Mouse (Mus musculus) spleen, adult 2 months (tissue): Measurements from ENCODE around the gene AW822073. TPM values are rescaled to one million over a fixed set of nuclear protein-coding genes. Genes with fewer than 3 reads are reported as not detected.

ENCODE experiments used
- DNase-seq, 2 experiments: peaks; one replicate each; pipeline versions ENCODE4 v3.0.0 to v3.0.0-alpha.2; 2012 to 2021; ENCODE audit warnings: low spot score in 2 of 2, low read depth in 1 of 2
- H3K27ac ChIP-seq: fragments of 200-500 bp; 2 replicates; pipeline ENCODE4 v1.5.1; 2012; ENCODE audit warnings: low read length, inconsistent platforms; ENCODE audit not compliant: insufficient read depth
- H3K27me3 ChIP-seq: fragments of 200-500 bp; 2 replicates; pipeline ENCODE4 v1.6.1; 2012; ENCODE audit warnings: mild to moderate bottlenecking, moderate library complexity, low read length, inconsistent platforms; ENCODE audit not compliant: control insufficient read depth, insufficient read depth
- H3K36me3 ChIP-seq: fragments of 200-500 bp; 2 replicates; pipeline ENCODE4 v1.6.1; 2012; ENCODE audit warnings: mild to moderate bottlenecking, low read length, inconsistent platforms; ENCODE audit not compliant: control insufficient read depth, insufficient read depth
- H3K4me1 ChIP-seq: fragments of 200-500 bp; 2 replicates; pipeline ENCODE4 v1.6.1; 2011; ENCODE audit warnings: inconsistent platforms; ENCODE audit not compliant: control insufficient read depth, insufficient read depth, insufficient read length
- H3K4me3 ChIP-seq: fragments of 200-500 bp; 2 replicates; pipeline ENCODE4 v1.5.1; 2011; ENCODE audit warnings: mild to moderate bottlenecking, inconsistent platforms; ENCODE audit not compliant: insufficient read depth, insufficient read length; ENCODE audit errors: extremely low read depth
- CTCF ChIP-seq: fragments of 200-500 bp; IDR thresholded peaks from 2 replicates; pipeline ENCODE4 v1.5.1; 2011; ENCODE audit warnings: mild to moderate bottlenecking, inconsistent platforms; ENCODE audit not compliant: insufficient read depth, insufficient read length, insufficient replicate concordance; ENCODE audit errors: extremely low read depth
- POLR2A ChIP-seq: fragments of 200-500 bp; IDR thresholded peaks from 2 replicates; pipeline ENCODE4 v1.6.1; 2011; ENCODE audit warnings: low read depth, low read length, inconsistent platforms
- WGBS: fragments of 180-500 bp; shearing (Covaris S2); methylation state at CpG from one replicate; pipeline ENCODE4 v1.1.7; 2018; 5-methylcytosine and 5-hydroxymethylcytosine counted together
- polyA plus RNA-seq: library from polyadenylated mRNA; depleted of rRNA; stranded (reverse); fragments of >200 nt; gene quantifications from 2 replicates; pipeline ENCODE4 v1.2.3, GENCODE M21; 2012

The AW822073 gene
- polyA plus RNA-seq, 1 experiment = not detected

- Histone ChIP-seq H3K27ac (no peak overlapping the region), H3K36me3 (no peaks in the 10 kb centered on the region), H3K4me3 (no peak overlapping the region), H3K27me3 (no peaks in the 10 kb centered on the region; the same call in 1 of the 2 replicates), H3K4me1 (no peaks in the 10 kb centered on the region)
- no peak for TF ChIP-seq POLR2A
- no peak for TF ChIP-seq CTCF
- no peak for DNase-seq
Measured at GRCm38 (mm10) chr10:58214497-58214896, 10.2 kb downstream of the AW822073 start.

- Histone ChIP-seq H3K4me3 (no peak overlapping the region), H3K36me3 (no peaks in the 10 kb centered on the region), H3K27ac (no peak overlapping the region), H3K4me1 (no peaks in the 10 kb centered on the region), H3K27me3 (no peaks in the 10 kb centered on the region; the same call in 1 of the 2 replicates)
- TF ChIP-seq CTCF = no peak
- TF ChIP-seq POLR2A = no peak
- WGBS = 76% methylated on average over 7 of the region's 7 CpGs
- no peak for DNase-seq
Measured at GRCm38 (mm10) chr10:58212230-58212629, 12.5 kb downstream of the AW822073 start.

GRCm38 (mm10) chr10:58211213-58211612 lies 13.5 kb downstream of the AW822073 start:
- Histone ChIP-seq H3K4me1 (no peaks in the 10 kb centered on the region), H3K4me3 (no peak overlapping the region), H3K27me3 (no peaks in the 10 kb centered on the region; the same call in 1 of the 2 replicates), H3K36me3 (no peaks in the 10 kb centered on the region), H3K27ac (no peak overlapping the region)
- no peak for DNase-seq
- TF ChIP-seq CTCF (no peak), POLR2A (no peak)
- 93% methylated on average over 2 of the region's 2 CpGs for WGBS

- Histone ChIP-seq H3K36me3 (no peaks in the 10 kb centered on the region), H3K27ac (no peak overlapping the region), H3K4me1 (no peaks in the 10 kb centered on the region), H3K27me3 (no peaks in the 10 kb centered on the region; the same call in 1 of the 2 replicates), H3K4me3 (no peak overlapping the region)
- no peak for DNase-seq
- 67% methylated on average over 1 of the region's 1 CpGs for WGBS
- no peak for TF ChIP-seq POLR2A
- no peak for TF ChIP-seq CTCF
Measured at GRCm38 (mm10) chr10:58210514-58210913, 14.2 kb downstream of the AW822073 start.

- Histone ChIP-seq H3K36me3 (no peaks in the 10 kb centered on the region), H3K4me3 (no peak overlapping the region), H3K4me1 (no peaks in the 10 kb centered on the region), H3K27ac (no peak overlapping the region), H3K27me3 (no peaks in the 10 kb centered on the region)
- DNase-seq = no peak
- TF ChIP-seq POLR2A (no peak), CTCF (no peak)
- 71% methylated on average over 2 of the region's 2 CpGs for WGBS
Measured at GRCm38 (mm10) chr10:58209710-58210467, 14.8 kb downstream of the AW822073 start.

- H3K27ac ChIP-seq = no peak overlapping the region
- DNase-seq = no peak
- H3K4me3 ChIP-seq = no peak overlapping the region
- 83% methylated on average over 4 of the region's 4 CpGs for WGBS
- H3K27me3 ChIP-seq = no peaks in the 10 kb centered on the region
- no peaks in the 10 kb centered on the region for H3K36me3 ChIP-seq
- no peaks in the 10 kb centered on the region for H3K4me1 ChIP-seq
- TF ChIP-seq POLR2A (no peak), CTCF (no peak)
Measured at GRCm38 (mm10) chr10:58206639-58207404, 17.9 kb downstream of the AW822073 start.
